Mouse (Mus musculus) liver, embryonic 14.5 days (tissue): ENCODE measurements around the gene Edil3. TPM values are rescaled to one million over a fixed set of nuclear protein-coding genes. Genes with fewer than 3 reads are reported as not detected.

Experiments used
- ATAC-seq: fragments of 200-750 bp; cut with Nextera tagmentation; 2 replicates; pipeline ENCODE4 v1.8.0; 2017; ENCODE audit warnings: moderate number of reproducible peaks, mild to moderate bottlenecking, moderate library complexity; ENCODE audit not compliant: insufficient read depth
- DNase-seq, 3 experiments: peaks; one replicate each; pipeline ENCODE4 v3.0.0-alpha.2; 2012 to 2013; ENCODE audit warnings: low read depth in 3 of 3, low spot score in 3 of 3
- H3K27ac ChIP-seq: fragments of 300-500 bp; sonication (generic); 2 replicates; pipeline ENCODE4 v1.5.1; 2014; ENCODE audit warnings: moderate library complexity, mild to moderate bottlenecking, control low read depth, inconsistent platforms
- H3K27me3 ChIP-seq: fragments of 300-500 bp; sonication (generic); 2 replicates; pipeline ENCODE4 v1.6.1; 2014; ENCODE audit warnings: mild to moderate bottlenecking, low read length, moderate library complexity; ENCODE audit not compliant: control insufficient read depth, insufficient read depth
- H3K36me3 ChIP-seq: fragments of 300-500 bp; sonication (generic); replicated peaks from 2 replicates; pipeline ENCODE4 v1.6.1; 2014; ENCODE audit warnings: low read depth; ENCODE audit not compliant: control insufficient read depth, insufficient read depth
- H3K4me1 ChIP-seq, 2 experiments: fragments of 200-500 bp in 1 of 2; fragments of 300-500 bp in 1 of 2; sonication (generic) in 1 of 2; replicated peaks; 2 replicates each; pipeline ENCODE4 v1.6.1; 2012 to 2014; ENCODE audit warnings: antibody characterized with exemption in 1 of 2, inconsistent platforms in 1 of 2, low read length in 1 of 2; ENCODE audit not compliant: control insufficient read depth in 2 of 2, insufficient read depth in 2 of 2
- H3K4me2 ChIP-seq: fragments of 300-500 bp; sonication (generic); 2 replicates; pipeline ENCODE4 v1.6.1; 2014; ENCODE audit warnings: low read depth, mild to moderate bottlenecking, control low read depth, moderate library complexity
- H3K4me3 ChIP-seq, 2 experiments: fragments of 200-500 bp in 1 of 2; fragments of 300-500 bp in 1 of 2; sonication (generic) in 1 of 2; 2 replicates each; pipeline ENCODE4 v1.5.1; 2012 to 2014; ENCODE audit warnings: low read depth in 2 of 2, low read length in 2 of 2, mild to moderate bottlenecking in 2 of 2, control low read depth in 1 of 2, inconsistent platforms in 1 of 2, moderate library complexity in 1 of 2; ENCODE audit not compliant: insufficient read depth in 1 of 2
- H3K9ac ChIP-seq: fragments of 300-500 bp; sonication (generic); replicated peaks from 2 replicates; pipeline ENCODE4 v1.6.1; 2014; ENCODE audit warnings: mild to moderate bottlenecking, control low read depth, moderate library complexity
- H3K9me3 ChIP-seq: fragments of 300-500 bp; sonication (generic); 2 replicates; pipeline ENCODE4 v1.6.1; 2016; ENCODE audit warnings: low read length, mixed read lengths; ENCODE audit not compliant: control insufficient read depth
- CTCF ChIP-seq: IDR thresholded peaks from 2 replicates; pipeline ENCODE4 v1.5.1; 2016; ENCODE audit warnings: antibody characterized with exemption, low read depth, control low read depth
- EP300 ChIP-seq: IDR thresholded peaks from 2 replicates; pipeline ENCODE4 v1.6.1; 2016; ENCODE audit warnings: antibody characterized with exemption, low read depth
- WGBS: fragments of 180-500 bp; shearing (Covaris S2); extraction: QIAGEN DNeasy Blood & Tissue Kit; methylation state at CpG from one replicate; pipeline ENCODE4 v1.1.7; 2014; ENCODE audit not compliant: insufficient replicate concordance; 5-methylcytosine and 5-hydroxymethylcytosine counted together
- polyA plus RNA-seq, 2 experiments: library from polyadenylated mRNA; depleted of rRNA in 1 of 2; stranded (reverse) in 1 of 2; unstranded in 1 of 2; fragments of >200 nt; fragmentation: Nextera tagmentation in 1 of 2; extraction: Ambion mirVana in 1 of 2; gene quantifications; 2 replicates each; pipeline versions ENCODE4 v1.2.1 to v1.2.3; 2012 to 2014

The Edil3 gene
- polyA plus RNA-seq, 2 experiments = 0.08 to 0.20 TPM

DNA sequence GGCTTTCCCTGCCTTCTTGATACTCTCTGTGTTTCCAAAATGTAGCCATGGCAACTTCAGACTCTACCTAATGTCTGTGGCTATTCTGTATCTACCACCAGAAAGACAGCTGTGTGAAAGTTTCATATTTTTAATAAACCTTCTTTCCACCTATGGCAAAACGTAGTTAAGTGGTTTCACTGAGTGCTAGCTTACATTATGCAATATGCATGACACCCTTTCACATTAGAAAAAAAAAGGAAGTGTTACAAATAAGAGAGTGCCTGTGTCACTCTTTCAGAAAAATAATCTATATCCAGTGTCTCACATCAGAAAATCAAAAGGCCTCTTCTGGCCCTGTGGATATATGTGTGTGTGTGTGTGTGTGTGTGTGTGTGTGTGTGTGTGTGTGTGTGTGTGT is 346.7 kb downstream of the Edil3 start:
- 32% methylated on average over 1 of the region's 1 CpGs for WGBS

DNA sequence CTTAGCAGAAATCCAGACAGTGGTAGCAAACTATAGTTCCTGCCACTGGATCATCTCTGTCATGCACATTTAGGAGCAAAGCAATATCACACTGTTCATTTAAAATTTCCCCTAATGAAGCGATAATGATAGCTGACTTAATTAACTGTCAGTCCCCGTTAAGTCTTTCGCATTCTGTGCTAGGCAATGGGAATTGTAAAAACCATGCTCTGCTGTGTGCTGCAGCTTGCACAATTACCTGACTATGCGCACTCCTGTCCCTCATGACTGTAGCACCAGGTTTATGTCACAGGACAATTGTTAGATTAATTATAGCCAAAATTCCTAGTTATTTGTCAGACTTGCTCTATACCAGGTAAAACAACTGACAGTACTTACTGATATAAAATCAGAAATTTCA is 348.8 kb downstream of the Edil3 start:
- no peak overlapping the region for H3K4me3 ChIP-seq
- no peaks in the 10 kb centered on the region for H3K36me3 ChIP-seq
- H3K27me3 ChIP-seq = no peaks in the 10 kb centered on the region
- H3K4me2 ChIP-seq = no peak overlapping the region
- H3K9ac ChIP-seq = no peak overlapping the region
- 71% methylated on average over 4 of the region's 4 CpGs for WGBS
- H3K9me3 ChIP-seq = no peaks in the 10 kb centered on the region
- no peak for DNase-seq
- ATAC-seq = no peak
- H3K27ac ChIP-seq = no peak overlapping the region
- no peaks in the 10 kb centered on the region for H3K4me1 ChIP-seq
- TF ChIP-seq EP300 = no peak
- TF ChIP-seq CTCF = no peak

More for the DNA sequence above, 346.7 kb downstream of the Edil3 start:
- no peak for TF ChIP-seq EP300
- TF ChIP-seq CTCF = no peak
- H3K4me2 ChIP-seq = no peak overlapping the region
- H3K4me3 ChIP-seq = no peak overlapping the region
- no peak for ATAC-seq
- H3K4me1 ChIP-seq = no peaks in the 10 kb centered on the region
- H3K9ac ChIP-seq = no peak overlapping the region
- no peak for DNase-seq
- no peak overlapping the region for H3K27ac ChIP-seq
- H3K36me3 ChIP-seq = no peaks in the 10 kb centered on the region
- no peaks in the 10 kb centered on the region for H3K9me3 ChIP-seq
- no peaks in the 10 kb centered on the region for H3K27me3 ChIP-seq

DNA sequence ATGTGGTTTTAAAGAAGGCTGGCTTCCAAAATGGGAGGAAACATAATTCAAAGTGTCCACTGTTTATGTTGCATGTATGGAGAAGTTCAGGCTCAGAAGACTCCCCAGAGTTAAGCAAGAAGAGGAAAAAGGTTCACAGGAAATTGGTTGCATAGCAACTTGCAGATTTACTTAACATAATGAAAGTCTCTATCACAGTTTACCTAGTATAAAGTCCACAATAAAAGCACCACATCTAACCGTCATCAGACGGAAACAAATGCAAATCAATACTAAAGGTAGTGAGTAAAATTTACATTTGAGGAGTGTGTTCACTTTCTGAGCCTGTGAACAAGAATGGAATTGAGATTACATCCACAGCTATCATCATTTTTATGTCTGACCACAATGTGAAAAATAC is 353.9 kb downstream of the Edil3 start:
- H3K9me3 ChIP-seq = no peaks in the 10 kb centered on the region

DNA sequence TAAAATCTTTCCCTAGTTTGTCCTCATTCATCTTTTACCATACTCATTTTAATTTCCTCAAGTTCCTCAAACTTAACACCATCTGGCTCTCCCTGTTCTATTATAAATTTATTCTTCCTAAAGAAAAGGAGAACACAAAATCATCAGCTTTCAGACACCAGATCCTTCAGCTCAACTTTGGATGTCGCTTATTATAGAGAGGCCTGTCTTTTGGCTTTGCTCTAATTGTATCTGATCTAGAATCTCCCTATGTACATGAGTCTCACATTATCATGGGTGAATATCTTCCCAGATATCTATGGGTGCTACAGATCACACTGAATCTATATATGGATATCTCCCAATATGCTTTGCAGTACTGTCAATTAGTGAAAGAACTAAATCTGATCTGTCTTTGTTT is 367.8 kb downstream of the Edil3 start:
- H3K4me3 ChIP-seq = no peak overlapping the region
- no peaks in the 10 kb centered on the region for H3K4me1 ChIP-seq
- ATAC-seq (no peak), DNase-seq (no peak)
- H3K36me3 ChIP-seq = no peaks in the 10 kb centered on the region
- no peaks in the 10 kb centered on the region for H3K9me3 ChIP-seq
- 70% methylated on average over 1 of the region's 1 CpGs for WGBS
- H3K27ac ChIP-seq = no peak overlapping the region
- no peak overlapping the region for H3K4me2 ChIP-seq
- H3K27me3 ChIP-seq = no peaks in the 10 kb centered on the region
- no peak overlapping the region for H3K9ac ChIP-seq
- TF ChIP-seq CTCF = no peak
- no peak for TF ChIP-seq EP300

More for the DNA sequence above, 353.9 kb downstream of the Edil3 start:
- WGBS = 57% methylated on average over 2 of the region's 2 CpGs
- no peak overlapping the region for H3K27ac ChIP-seq
- no peak overlapping the region for H3K4me3 ChIP-seq
- ATAC-seq (no peak), DNase-seq (no peak)
- no peaks in the 10 kb centered on the region for H3K27me3 ChIP-seq
- TF ChIP-seq CTCF (no peak), EP300 (no peak)
- H3K4me1 ChIP-seq = no peaks in the 10 kb centered on the region
- H3K36me3 ChIP-seq = no peaks in the 10 kb centered on the region
- H3K4me2 ChIP-seq = no peak overlapping the region
- no peak overlapping the region for H3K9ac ChIP-seq

DNA sequence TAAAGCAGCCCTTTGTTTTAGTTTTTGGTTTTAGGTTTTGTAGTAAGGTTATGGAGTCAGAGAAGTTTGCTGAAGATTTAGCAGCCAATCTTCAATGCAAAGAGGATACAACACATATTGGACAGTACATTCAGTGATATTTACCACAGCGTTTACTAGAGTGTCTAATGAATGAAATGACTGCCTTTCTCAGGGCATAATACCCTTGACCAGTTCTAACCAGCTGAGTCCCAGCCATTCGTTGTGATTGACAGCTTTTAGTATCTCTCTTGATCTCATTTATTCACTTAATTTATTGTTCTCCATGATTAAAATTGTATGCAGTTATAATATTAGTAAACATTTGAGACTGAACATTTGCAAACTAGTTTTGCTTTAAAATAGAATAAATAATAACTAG is 375.7 kb downstream of the Edil3 start:
- TF ChIP-seq EP300 (no peak), CTCF (no peak)
- ATAC-seq (no peak), DNase-seq (no peak)
- 58% methylated on average over 2 of the region's 2 CpGs for WGBS
- no peak overlapping the region for H3K27ac ChIP-seq
- H3K4me3 ChIP-seq = no peak overlapping the region
- H3K9me3 ChIP-seq = no peaks in the 10 kb centered on the region
- H3K9ac ChIP-seq = no peak overlapping the region
- no peaks in the 10 kb centered on the region for H3K36me3 ChIP-seq
- H3K4me2 ChIP-seq = no peak overlapping the region
- H3K27me3 ChIP-seq = no peaks in the 10 kb centered on the region
- H3K4me1 ChIP-seq = no peaks in the 10 kb centered on the region
